8 mouse cellular contexts compared by ENCODE assay signal in genomic region chrX:94541918-94542355, GRCm38 (mm10). TPM values are rescaled to one million over a fixed set of nuclear protein-coding genes. Genes with fewer than 3 reads are reported as not detected.
DNase-seq lines count a peak whose midpoint lies in the region; ATAC-seq and TF ChIP-seq lines count a peak whose summit lies in the region.

TSS of gene Maged1 (minus strand) at chrX:94542143.

- peak within 1 kb of the TSS; percentile 56 for H3K4me2 ChIP-seq in forebrain, embryonic 12.5 days
- peak within 1 kb of the TSS; percentile 67 for H3K4me2 ChIP-seq in heart, embryonic 16.5 days (ENCODE audit: low read depth, low read length)
- H3K4me2 ChIP-seq in liver, embryonic 14.5 days (ENCODE audit: low read depth) = peak within 1 kb of the TSS; percentile 71
- peak within 1 kb of the TSS; percentile 60 for H3K4me2 ChIP-seq in neural tube, embryonic 13.5 days

- H3K4me3 ChIP-seq in ES-Bruce4 (ENCODE audit: low read depth, low read length) = peak within 1 kb of the TSS; percentile 89
- peak within 1 kb of the TSS; percentile 62 for H3K4me3 ChIP-seq in forebrain, embryonic 12.5 days (replicated peaks)
- H3K4me3 ChIP-seq in heart, embryonic 16.5 days (ENCODE audit: low read length) = peak within 1 kb of the TSS; percentile 71
- peak within 1 kb of the TSS; percentile 57 to 66 for H3K4me3 ChIP-seq in liver, embryonic 14.5 days (ENCODE audit: insufficient read depth in 1 of 2, low read depth in 2 of 2, low read length in 2 of 2)
- peak within 1 kb of the TSS; percentile 66 for H3K4me3 ChIP-seq in neural tube, embryonic 13.5 days

- 3% methylated on average over 29 of the region's 32 CpGs for WGBS in forebrain, embryonic 12.5 days
- WGBS in heart, embryonic 16.5 days = 12% methylated on average over 32 of the region's 32 CpGs
- 18% methylated on average over 31 of the region's 32 CpGs for WGBS in liver, embryonic 14.5 days (ENCODE audit: insufficient replicate concordance)
- WGBS in neural tube, embryonic 13.5 days = 15% methylated on average over 32 of the region's 32 CpGs

- peak; percentile 50 for DNase-seq in c-Kit-positive CD71-negative TER-119-negative erythroid progenitor cells, embryonic 14.5 days (ENCODE audit: low read depth)
- peak; percentile 93 to 95 for DNase-seq in kidney, postnatal 36 days
- DNase-seq in liver, embryonic 14.5 days (ENCODE audit: low read depth in 3 of 3, low spot score in 3 of 3) = peak; percentile 51 to 55 (median 51)
- peak; percentile 43 to 50 for DNase-seq in thymus, adult 18-20 months

- no peaks in the 10 kb centered on the region for H3K27me3 ChIP-seq in ES-Bruce4 (ENCODE audit: control insufficient read depth, insufficient read depth, low read length, poor library complexity, severe bottlenecking)
- peaks cover 4% of the 10 kb centered on the region; the same call in 1 of the 2 replicates for H3K27me3 ChIP-seq in forebrain, embryonic 12.5 days
- peaks cover 5% of the 10 kb centered on the region; the same call in 1 of the 2 replicates for H3K27me3 ChIP-seq in heart, embryonic 16.5 days (ENCODE audit: control insufficient read depth, insufficient read depth, low read length)
- H3K27me3 ChIP-seq in liver, embryonic 14.5 days (ENCODE audit: control insufficient read depth, insufficient read depth, low read length) = peaks cover 16% of the 10 kb centered on the region
- H3K27me3 ChIP-seq in neural tube, embryonic 13.5 days = peaks cover 6% of the 10 kb centered on the region; the same call in 1 of the 2 replicates

- 0 out of 2 replicates have a peak, but pooled peaks have one; percentile 2 for TF ChIP-seq EP300 in ES-Bruce4 (IDR thresholded peaks at IDR 0.05; ENCODE audit: insufficient read depth, low read depth, low read length)
- no peak for TF ChIP-seq EP300 in liver, embryonic 14.5 days (IDR thresholded peaks at IDR 0.05; ENCODE audit: low read depth)

- no peak for TF ChIP-seq CTCF in ES-Bruce4 (IDR thresholded peaks at IDR 0.05; ENCODE audit: low read depth, low read length)
- TF ChIP-seq CTCF in liver, embryonic 14.5 days (IDR thresholded peaks at IDR 0.05; ENCODE audit: low read depth) = no peak

- H3K9ac ChIP-seq in ES-Bruce4 (ENCODE audit: low read depth, poor library complexity, severe bottlenecking) = peak within 1 kb of the TSS; percentile 86
- peak within 1 kb of the TSS; percentile 81 for H3K9ac ChIP-seq in forebrain, embryonic 12.5 days
- peak within 1 kb of the TSS; percentile 85 for H3K9ac ChIP-seq in heart, embryonic 16.5 days (ENCODE audit: low read length)
- peak within 1 kb of the TSS; percentile 48 for H3K9ac ChIP-seq in liver, embryonic 14.5 days (replicated peaks)
- peak within 1 kb of the TSS; percentile 91 for H3K9ac ChIP-seq in neural tube, embryonic 13.5 days

- peak; percentile 91 for ATAC-seq in forebrain, embryonic 12.5 days (ENCODE audit: low FRiP score)
- peak; percentile 89 for ATAC-seq in heart, embryonic 16.5 days (replicated peaks; ENCODE audit: extremely low read depth, insufficient read depth, low FRiP score)
- peak; percentile 80 for ATAC-seq in liver, embryonic 14.5 days (ENCODE audit: insufficient read depth)
- ATAC-seq in neural tube, embryonic 13.5 days (ENCODE audit: low read depth) = peak; percentile 91

- H3K27ac ChIP-seq in ES-Bruce4 (ENCODE audit: insufficient read depth, low read length) = peak within 1 kb of the TSS; percentile 48; the same call in 1 of the 2 replicates
- H3K27ac ChIP-seq in forebrain, embryonic 12.5 days = peak within 1 kb of the TSS; percentile 93
- H3K27ac ChIP-seq in heart, embryonic 16.5 days (ENCODE audit: low read length) = peak within 1 kb of the TSS; percentile 89
- no peak within 1 kb of the TSS for H3K27ac ChIP-seq in liver, embryonic 14.5 days
- H3K27ac ChIP-seq in neural tube, embryonic 13.5 days (replicated peaks) = peak within 1 kb of the TSS; percentile 95

- H3K9me3 ChIP-seq in ES-Bruce4 (replicated peaks; ENCODE audit: control insufficient read depth, insufficient read depth, low read length, poor library complexity, severe bottlenecking) = no peaks in the 10 kb centered on the region
- no peaks in the 10 kb centered on the region for H3K9me3 ChIP-seq in forebrain, embryonic 12.5 days
- no peaks in the 10 kb centered on the region for H3K9me3 ChIP-seq in heart, embryonic 16.5 days (replicated peaks; ENCODE audit: control insufficient read depth, low read length)
- no peaks in the 10 kb centered on the region for H3K9me3 ChIP-seq in liver, embryonic 14.5 days (ENCODE audit: control insufficient read depth, low read length)
- no peaks in the 10 kb centered on the region for H3K9me3 ChIP-seq in neural tube, embryonic 13.5 days

- H3K4me1 ChIP-seq in ES-Bruce4 (ENCODE audit: control insufficient read depth, insufficient read depth, low read length) = no peaks in the 10 kb centered on the region
- peaks cover 24% of the 10 kb centered on the region for H3K4me1 ChIP-seq in forebrain, embryonic 12.5 days
- H3K4me1 ChIP-seq in heart, embryonic 16.5 days (ENCODE audit: control insufficient read depth, insufficient read depth, low read length) = peaks cover 7% of the 10 kb centered on the region; the same call in 1 of the 2 replicates
- H3K4me1 ChIP-seq in liver, embryonic 14.5 days (replicated peaks; ENCODE audit: control insufficient read depth in 2 of 2, insufficient read depth in 2 of 2, low read length in 1 of 2) = no peaks in the 10 kb centered on the region
- H3K4me1 ChIP-seq in neural tube, embryonic 13.5 days (replicated peaks) = peaks cover 38% of the 10 kb centered on the region

- peak; percentile 30 for TF ChIP-seq POLR2A in ES-Bruce4 (IDR thresholded peaks at IDR 0.05; ENCODE audit: insufficient read depth, low read length)

- peaks cover 10% of the 10 kb centered on the region; the same call in 1 of the 2 replicates for H3K36me3 ChIP-seq in ES-Bruce4 (ENCODE audit: control insufficient read depth, insufficient read depth, low read length, poor library complexity, severe bottlenecking)
- H3K36me3 ChIP-seq in forebrain, embryonic 12.5 days (replicated peaks) = peaks cover 31% of the 10 kb centered on the region
- peaks cover 25% of the 10 kb centered on the region for H3K36me3 ChIP-seq in heart, embryonic 16.5 days (ENCODE audit: control insufficient read depth, insufficient read depth)
- no peaks in the 10 kb centered on the region for H3K36me3 ChIP-seq in liver, embryonic 14.5 days (replicated peaks; ENCODE audit: control insufficient read depth, insufficient read depth, low read depth)
- peaks cover 32% of the 10 kb centered on the region for H3K36me3 ChIP-seq in neural tube, embryonic 13.5 days

RNA-seq across cellular contexts. Expression of gene Maged1, which starts in this region (rescaled TPM):
- 120 and 123 TPM in 2 replicates for polyA plus RNA-seq in ES-Bruce4 (2011; ENCODE audit: insufficient read depth, insufficient read length, low read depth, missing spikeins)
- 854 and 906 TPM in 2 replicates for polyA plus RNA-seq in forebrain, embryonic 12.5 days (2016; fragmentation: Nextera tagmentation; extraction: Ambion mirVana)
- polyA plus RNA-seq in heart, embryonic 16.5 days (2015; fragmentation: Nextera tagmentation; extraction: Ambion mirVana) = 370 and 386 TPM in 2 replicates
- polyA plus RNA-seq in liver, embryonic 14.5 days (2012; rRNA removed) = 49.6 and 53.2 TPM in 2 replicates
- 64.6 and 71.0 TPM in 2 replicates for polyA plus RNA-seq in liver, embryonic 14.5 days (2014; fragmentation: Nextera tagmentation; extraction: Ambion mirVana)
- polyA plus RNA-seq in neural tube, embryonic 13.5 days (2015; fragmentation: Nextera tagmentation; extraction: Ambion mirVana) = 1,010 and 1,048 TPM in 2 replicates
